Mouse (Mus musculus): ENCODE results near the gene Pappa2.

GRCm38 (mm10) chr1:158773102-158773501 lies 207.2 kb downstream of the Pappa2 start:
- TF ChIP-seq POLR2A (IDR thresholded peaks at IDR 0.05; ENCODE audit: extremely low read depth, insufficient read depth, low read length) = no peak
- TF ChIP-seq CTCF (IDR thresholded peaks at IDR 0.05; ENCODE audit: low read depth, low read length) = no peak
